Mouse (Mus musculus): ENCODE measurements at regions not wholly inside any gene's neighbourhood (a gene's known extent, or its start where the extent isn't known, plus 50 kb on each side); places are given as distances from the start of the nearest gene placed in this dataset.

DNA sequence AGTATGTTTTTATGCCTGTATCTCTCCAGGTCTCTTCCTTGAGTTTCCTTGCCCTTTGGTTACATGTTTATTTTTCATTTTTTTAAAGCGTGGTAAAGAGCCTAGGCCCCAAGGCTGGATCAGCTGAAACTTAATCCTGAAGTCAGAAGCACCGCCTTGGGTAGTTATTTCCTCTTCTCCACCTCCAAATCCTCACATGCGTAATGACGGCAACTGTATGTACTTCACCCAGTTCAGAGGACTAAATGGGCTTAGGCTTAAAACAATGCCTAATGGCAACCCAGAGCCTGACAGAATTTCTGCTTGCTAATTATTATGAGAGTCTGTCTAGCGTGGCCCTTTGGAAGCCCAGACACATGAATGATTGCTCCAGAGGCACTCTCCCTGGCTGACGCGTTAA lies 316.6 kb upstream of the A1bg start:
- no peak for TF ChIP-seq CTCF (IDR thresholded peaks at IDR 0.05; ENCODE audit: borderline replicate concordance, extremely low read depth, insufficient read depth, insufficient read length)
- no peak for TF ChIP-seq POLR2A (IDR thresholded peaks at IDR 0.05; ENCODE audit: borderline replicate concordance, extremely low read depth, insufficient read depth, insufficient read length, poor library complexity, severe bottlenecking)

All from brain, embryonic 14.5 days (tissue).